In genomic region chr12:81630520-81630914, GRCm38 (mm10) we compare ENCODE assay signal across 8 mouse cellular contexts. TPM values are rescaled to one million over a fixed set of nuclear protein-coding genes. Genes with fewer than 3 reads are reported as not detected.
DNase-seq lines count a peak whose midpoint lies in the region; ATAC-seq lines count a peak whose summit lies in the region.

No protein-coding gene starts in this region.

- peak overlapping the region; percentile 53 for H3K4me3 ChIP-seq in embryonic facial prominence, embryonic 11.5 days (ENCODE audit: low read depth, low read length)
- peak overlapping the region; percentile 51 for H3K4me3 ChIP-seq in liver, embryonic 16.5 days (ENCODE audit: low read depth, low read length)

- ATAC-seq in embryonic facial prominence, embryonic 11.5 days (replicated peaks; ENCODE audit: insufficient number of reproducible peaks, low FRiP score, low TSS enrichment, low read depth): 0 out of 2 replicates have a peak, but pooled peaks have one; percentile 31
- 0 out of 2 replicates have a peak, but pooled peaks have one; percentile 39 for ATAC-seq in liver, embryonic 16.5 days (ENCODE audit: low read depth)
- ATAC-seq in inflammation-experienced regulatory T-cells, adult 6 months: no peak

- WGBS in embryonic facial prominence, embryonic 11.5 days: under 1% methylated on average over 16 of the region's 16 CpGs
- 3% methylated on average over 16 of the region's 16 CpGs for WGBS in liver, embryonic 16.5 days (ENCODE audit: insufficient replicate concordance)

- H3K4me2 ChIP-seq in embryonic facial prominence, embryonic 11.5 days (ENCODE audit: low read depth, low read length): peak overlapping the region; percentile 95
- peak overlapping the region; percentile 65 for H3K4me2 ChIP-seq in liver, embryonic 16.5 days (ENCODE audit: low read depth, low read length)

- H3K27me3 ChIP-seq in embryonic facial prominence, embryonic 11.5 days (ENCODE audit: control insufficient read depth, insufficient read depth, low read length): peaks cover 23% of the 10 kb centered on the region
- H3K27me3 ChIP-seq in liver, embryonic 16.5 days (ENCODE audit: control insufficient read depth, insufficient read depth, low read depth, low read length): peaks cover 37% of the 10 kb centered on the region

- no peaks in the 10 kb centered on the region for H3K4me1 ChIP-seq in embryonic facial prominence, embryonic 11.5 days (ENCODE audit: control insufficient read depth, insufficient read depth, low read length)
- H3K4me1 ChIP-seq in liver, embryonic 16.5 days (ENCODE audit: control insufficient read depth, low read depth, low read length): no peaks in the 10 kb centered on the region; the same call in 1 of the 2 replicates

- no peak overlapping the region for H3K27ac ChIP-seq in embryonic facial prominence, embryonic 11.5 days (replicated peaks; ENCODE audit: low read depth, low read length)
- H3K27ac ChIP-seq in liver, embryonic 16.5 days (ENCODE audit: low read length): no peak overlapping the region

- H3K9ac ChIP-seq in embryonic facial prominence, embryonic 11.5 days (replicated peaks; ENCODE audit: low read length): peak overlapping the region; percentile 58
- H3K9ac ChIP-seq in liver, embryonic 16.5 days (ENCODE audit: low read depth, low read length): no peak overlapping the region

- H3K9me3 ChIP-seq in embryonic facial prominence, embryonic 11.5 days (replicated peaks; ENCODE audit: control insufficient read depth, low read length): no peaks in the 10 kb centered on the region
- no peaks in the 10 kb centered on the region for H3K9me3 ChIP-seq in liver, embryonic 16.5 days (replicated peaks; ENCODE audit: control insufficient read depth, low read length)

- H3K36me3 ChIP-seq in embryonic facial prominence, embryonic 11.5 days (replicated peaks; ENCODE audit: control insufficient read depth, insufficient read depth, low read depth, low read length): no peaks in the 10 kb centered on the region
- H3K36me3 ChIP-seq in liver, embryonic 16.5 days (ENCODE audit: control insufficient read depth, insufficient read depth): no peaks in the 10 kb centered on the region

- peak; percentile 7 for DNase-seq in kidney, adult 18-20 months
- no peak for DNase-seq in kidney, adult 8-10 months
- DNase-seq in embryonic facial prominence, embryonic 11.5 days (ENCODE audit: low spot score): peak; percentile 43
- DNase-seq in heart, adult 8-10 months (ENCODE audit: low spot score): peak; percentile 11
- DNase-seq in layer of hippocampus, adult 18-20 months (ENCODE audit: low spot score in 2 of 2): peak; percentile 19 to 61
- DNase-seq in retina, postnatal 1 day: peak; percentile 70

RNA-seq across cellular contexts. Expression of gene Ttc9, which starts 0.5 kb away (rescaled TPM):
- 0.86 and 0.89 TPM in 2 replicates for polyA plus RNA-seq in embryonic facial prominence, embryonic 11.5 days (2014; fragmentation: Nextera tagmentation; extraction: Ambion mirVana)
- 1 to 10 TPM; 1.2 to 2.2 (median 1.8) TPM for total RNA-seq in heart, adult 8-10 months (2022)
- total RNA-seq in layer of hippocampus, adult 18-20 months (2021): 10 to 100 TPM; 38.8 to 44.5 TPM
- polyA plus RNA-seq in liver, embryonic 16.5 days (2015; fragmentation: Nextera tagmentation; extraction: Ambion mirVana): 0.18 and 0.44 TPM in 2 replicates
- polyA plus RNA-seq in inflammation-experienced regulatory T-cells, adult 6 months (2017; shearing (Covaris generic)): under 1 TPM in 1 of 3 experiments, not detected in 2; 0.09 TPM

RNA-seq across cellular contexts. Expression of gene Med6, which starts 35.7 kb away (rescaled TPM):
- polyA plus RNA-seq in embryonic facial prominence, embryonic 11.5 days (2014; fragmentation: Nextera tagmentation; extraction: Ambion mirVana): 97.4 and 97.9 TPM in 2 replicates
- total RNA-seq in heart, adult 8-10 months (2022): 10 to 100 TPM; 11.8 to 17.6 (median 14.8) TPM
- total RNA-seq in layer of hippocampus, adult 18-20 months (2021): 10 to 100 TPM; 29.5 to 31.7 TPM
- polyA plus RNA-seq in liver, embryonic 16.5 days (2015; fragmentation: Nextera tagmentation; extraction: Ambion mirVana): 29.8 and 34.2 TPM in 2 replicates
- polyA plus RNA-seq in inflammation-experienced regulatory T-cells, adult 6 months (2017; shearing (Covaris generic)): 10 to 100 TPM; 31.5 to 37.3 (median 33.4) TPM

Comparison
In these comparisons a context has a peak if more than half of its experiments do, and no peak if none do; other contexts are left out.
1. DNase-seq: peak in kidney, adult 18-20 months (single experiment), embryonic facial prominence, embryonic 11.5 days (single experiment), heart, adult 8-10 months (single experiment), layer of hippocampus, adult 18-20 months (2 of 2) and retina, postnatal 1 day (single experiment); none in kidney, adult 8-10 months (0 of 2).